Mouse (Mus musculus): Measurements from ENCODE around the gene Kcnab2. TPM values are rescaled to one million over a fixed set of nuclear protein-coding genes. Genes with fewer than 3 reads are reported as not detected.

Gene Kcnab2
- total RNA-seq, 1 experiment from 2014 or later: 59.8 TPM

Other genes starting within 250 kb of the Kcnab2 start
- gene Gpr153, start 203.6 kb downstream of the Kcnab2 start, total RNA-seq (2017): under 0.01 TPM in 1 of 2 replicates, not detected in the other
- not detected in 2 replicates for gene Hes3, start 186.2 kb downstream of the Kcnab2 start, total RNA-seq (2017)
- 12.2 and 17.7 TPM in 2 replicates for gene Icmt, start 180.6 kb downstream of the Kcnab2 start, total RNA-seq (2017)
- not detected in 2 replicates for gene Rnf207, start 158.9 kb downstream of the Kcnab2 start, total RNA-seq (2017)
- 3,442 and 3,905 TPM in 2 replicates for gene Rpl22, start 152.1 kb downstream of the Kcnab2 start, total RNA-seq (2017)
- gene Chd5, start 139.2 kb downstream of the Kcnab2 start, total RNA-seq (2017): under 0.01 and 0.05 TPM in 2 replicates
- 0.41 TPM in 1 of 2 replicates, not detected in the other for gene Nphp4, start 1.2 kb downstream of the Kcnab2 start, total RNA-seq (2017)